Mouse (Mus musculus): ENCODE measurements around the gene Dnah12. TPM values are rescaled to one million over a fixed set of nuclear protein-coding genes. Genes with fewer than 3 reads are reported as not detected.

Gene Dnah12
- total and polyA plus RNA-seq, 3 experiments: 0.04 to 0.10 TPM; not detected in 1

GRCm38 (mm10) chr14:26814908-26815307 is 121.8 kb downstream of the Dnah12 start:
- no peaks in the 10 kb centered on the region for H3K79me2 ChIP-seq (ENCODE audit: control insufficient read depth, insufficient read depth, low read length, poor library complexity)
- peaks cover 0 to 1% of the 10 kb centered on the region in 2 experiments; a peak in 1 of 4 replicates for H3K27me3 ChIP-seq (ENCODE audit: control insufficient read depth in 1 of 2, insufficient read depth in 2 of 2, low read length in 2 of 2)
- H3K36me3 ChIP-seq (ENCODE audit: control insufficient read depth in 1 of 2, insufficient read depth in 2 of 2, low read length in 2 of 2): peaks cover 0 to 8% of the 10 kb centered on the region in 2 experiments; a peak in 2 of 4 replicates
- no peak overlapping the region for H3K27ac ChIP-seq (ENCODE audit: control insufficient read depth, low read depth, low read length)
- no peaks in the 10 kb centered on the region for H3K9me3 ChIP-seq (replicated peaks; ENCODE audit: insufficient read depth, low read length)
- no peak overlapping the region for H3K9ac ChIP-seq (ENCODE audit: control insufficient read depth, low read depth, low read length, poor library complexity, severe bottlenecking)
- peaks cover 0 to 4% of the 10 kb centered on the region in 2 experiments; a peak in 2 of 4 replicates for H3K4me1 ChIP-seq (ENCODE audit: control insufficient read depth in 1 of 2, insufficient read depth in 2 of 2, low read length in 2 of 2)
- DNase-seq (ENCODE audit: low read depth, low spot score): peak; percentile 59
- no peak overlapping the region for H3K4me3 ChIP-seq (ENCODE audit: control insufficient read depth in 1 of 2, insufficient read depth in 1 of 2, low read depth in 2 of 2, low read length in 2 of 2)
- TF ChIP-seq GABPA (IDR thresholded peaks at IDR 0.05; ENCODE audit: low read depth, low read length): no peak
- TF ChIP-seq RAD21 (IDR thresholded peaks at IDR 0.05; ENCODE audit: low read depth, low read length): peak; percentile 58
- peak; percentile 41 to 63 (median 46) for TF ChIP-seq CTCF (IDR thresholded peaks at IDR 0.05 in 2 of 3, conservative IDR thresholded peaks at IDR 0.05 in 1 of 3; ENCODE audit: control insufficient read depth in 1 of 3, insufficient read depth in 1 of 3, low read depth in 2 of 3, low read length in 3 of 3, poor library complexity in 1 of 3, severe bottlenecking in 1 of 3)
- no peak for TF ChIP-seq ZNF384 (IDR thresholded peaks at IDR 0.05; ENCODE audit: low read depth, low read length)
- peak; percentile 52 for TF ChIP-seq ZC3H11A (IDR thresholded peaks at IDR 0.05; ENCODE audit: low read depth, low read length)
- no peak for TF ChIP-seq MXI1 (IDR thresholded peaks at IDR 0.05; ENCODE audit: low read depth, low read length)
- TF ChIP-seq SMC3 (IDR thresholded peaks at IDR 0.05; ENCODE audit: low read depth, low read length): peak; percentile 69
- no peak for TF ChIP-seq USF2 (IDR thresholded peaks at IDR 0.05; ENCODE audit: borderline replicate concordance in 1 of 2, insufficient read depth in 1 of 2, low read depth in 1 of 2, low read length in 2 of 2)
- TF ChIP-seq ELF1 (IDR thresholded peaks at IDR 0.05; ENCODE audit: low read depth, low read length): no peak
- no peak for TF ChIP-seq POLR2AphosphoS5 (IDR thresholded peaks at IDR 0.05; ENCODE audit: borderline replicate concordance, low read depth, low read length)
- TF ChIP-seq HCFC1 (IDR thresholded peaks at IDR 0.05; ENCODE audit: low read depth, low read length): no peak
- no peak for TF ChIP-seq TAL1 (IDR thresholded peaks at IDR 0.05; ENCODE audit: low read length)

DNA sequence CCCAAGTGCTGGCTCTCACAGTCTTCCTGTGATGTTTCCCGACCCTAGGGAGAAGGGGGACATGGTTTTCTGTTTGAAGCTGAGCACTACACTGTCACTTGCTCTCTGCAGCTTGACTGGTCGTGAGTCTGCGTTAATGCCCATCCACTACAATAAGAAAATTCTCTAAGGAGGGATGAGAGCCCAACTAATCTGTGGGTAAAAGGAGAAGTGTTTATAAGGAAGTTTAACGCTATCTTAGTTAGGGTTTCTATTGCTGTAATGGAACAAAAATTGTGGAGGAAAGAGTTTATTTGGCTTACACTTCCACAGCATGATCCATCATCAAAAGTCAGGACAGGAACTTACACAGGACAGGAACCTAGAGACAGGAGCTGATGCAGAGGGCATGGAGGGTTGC is 123.7 kb downstream of the Dnah12 start:
- Histone ChIP-seq H3K4me3 (ENCODE audit: control insufficient read depth in 1 of 2, insufficient read depth in 1 of 2, low read depth in 2 of 2, low read length in 2 of 2) (no peak overlapping the region), H3K9me3 (replicated peaks; ENCODE audit: insufficient read depth, low read length) (no peaks in the 10 kb centered on the region), H3K79me2 (ENCODE audit: control insufficient read depth, insufficient read depth, low read length, poor library complexity) (no peaks in the 10 kb centered on the region), H3K9ac (ENCODE audit: control insufficient read depth, low read depth, low read length, poor library complexity, severe bottlenecking) (no peak overlapping the region), H3K27ac (ENCODE audit: control insufficient read depth, low read depth, low read length) (no peak overlapping the region), H3K27me3 (ENCODE audit: control insufficient read depth in 1 of 2, insufficient read depth in 2 of 2, low read length in 2 of 2) (no peaks in the 10 kb centered on the region), H3K4me1 (ENCODE audit: control insufficient read depth in 1 of 2, insufficient read depth in 2 of 2, low read length in 2 of 2) (peaks cover 0 to 4% of the 10 kb centered on the region in 2 experiments; a peak in 2 of 4 replicates), H3K36me3 (ENCODE audit: control insufficient read depth in 1 of 2, insufficient read depth in 2 of 2, low read length in 2 of 2) (peaks cover 0 to 8% of the 10 kb centered on the region in 2 experiments; a peak in 2 of 4 replicates)
- peak; percentile 63 for DNase-seq (ENCODE audit: low read depth, low spot score)
- no peak for TF ChIP-seq ELF1 (IDR thresholded peaks at IDR 0.05; ENCODE audit: low read depth, low read length)
- no peak for TF ChIP-seq SMC3 (IDR thresholded peaks at IDR 0.05; ENCODE audit: low read depth, low read length)
- peak in 1 of 2 experiments; percentile 21; a peak in 2 of 4 replicates for TF ChIP-seq EP300 (IDR thresholded peaks at IDR 0.05; ENCODE audit: low read depth in 1 of 2, low read length in 2 of 2)
- no peak for TF ChIP-seq BHLHE40 (IDR thresholded peaks at IDR 0.05; ENCODE audit: borderline replicate concordance, low read depth, low read length)
- TF ChIP-seq MAZ (IDR thresholded peaks at IDR 0.05; ENCODE audit: low read depth, low read length): no peak
- TF ChIP-seq ETS1 (IDR thresholded peaks at IDR 0.05; ENCODE audit: low read depth, low read length): 0 out of 2 replicates have a peak, but pooled peaks have one; percentile 10
- TF ChIP-seq MAX (IDR thresholded peaks at IDR 0.05; ENCODE audit: low read length): no peak
- TF ChIP-seq GABPA (IDR thresholded peaks at IDR 0.05; ENCODE audit: low read depth, low read length): no peak
- no peak for TF ChIP-seq ZMIZ1 (IDR thresholded peaks at IDR 0.05; ENCODE audit: low read depth, low read length)
- TF ChIP-seq KAT2A (conservative IDR thresholded peaks at IDR 0.05; ENCODE audit: low read depth, low read length): no peak
- TF ChIP-seq GATA1 (IDR thresholded peaks at IDR 0.05; ENCODE audit: low read depth, low read length): 0 out of 2 replicates have a peak, but pooled peaks have one; percentile 23
- TF ChIP-seq CTCF (IDR thresholded peaks at IDR 0.05 in 2 of 3, conservative IDR thresholded peaks at IDR 0.05 in 1 of 3; ENCODE audit: control insufficient read depth in 1 of 3, insufficient read depth in 1 of 3, low read depth in 2 of 3, low read length in 3 of 3, poor library complexity in 1 of 3, severe bottlenecking in 1 of 3): no peak
- TF ChIP-seq NRF1 (IDR thresholded peaks at IDR 0.05; ENCODE audit: insufficient read depth, low read depth, low read length, poor library complexity, severe bottlenecking): no peak
- no peak for TF ChIP-seq POLR2AphosphoS5 (IDR thresholded peaks at IDR 0.05; ENCODE audit: borderline replicate concordance, low read depth, low read length)
- no peak for TF ChIP-seq MYB (IDR thresholded peaks at IDR 0.05; ENCODE audit: low read depth, low read length)
- TF ChIP-seq MXI1 (IDR thresholded peaks at IDR 0.05; ENCODE audit: low read depth, low read length): no peak
- no peak for TF ChIP-seq NELFE (IDR thresholded peaks at IDR 0.05; ENCODE audit: low read depth, low read length)
- no peak for TF ChIP-seq ZKSCAN1 (IDR thresholded peaks at IDR 0.05; ENCODE audit: low read depth, low read length)
- no peak for TF ChIP-seq POLR2A (IDR thresholded peaks at IDR 0.05; ENCODE audit: control insufficient read depth in 1 of 2, insufficient read depth in 1 of 2, low read depth in 1 of 2, low read length in 2 of 2, poor library complexity in 1 of 2)
- 0 out of 2 replicates have a peak, but pooled peaks have one; percentile 39 for TF ChIP-seq MYC (IDR thresholded peaks at IDR 0.05; ENCODE audit: low read depth, low read length)
- peak; percentile 30; the same call in 1 of the 2 replicates for TF ChIP-seq SIN3A (IDR thresholded peaks at IDR 0.05; ENCODE audit: low read length)
- TF ChIP-seq CHD2 (IDR thresholded peaks at IDR 0.05; ENCODE audit: low read length): no peak
- no peak for TF ChIP-seq ZNF384 (IDR thresholded peaks at IDR 0.05; ENCODE audit: low read depth, low read length)
- peak; percentile 28; the same call in 1 of the 2 replicates for TF ChIP-seq RCOR1 (IDR thresholded peaks at IDR 0.05; ENCODE audit: low read depth, low read length)

Measured in MEL (cell line).